Mouse (Mus musculus): ENCODE results near the gene Gabrp. TPM values are rescaled to one million over a fixed set of nuclear protein-coding genes. Genes with fewer than 3 reads are reported as not detected.

The Gabrp gene
- polyA plus RNA-seq (2014; fragmentation: Nextera tagmentation; extraction: Ambion mirVana), result 2.7 and 3.0 TPM in 2 replicates

GRCm38 (mm10) chr11:33578859-33579258, at the start of gene Gabrp:
Gene Gabrp (minus strand): TSS chr11:33578959.
- 52% methylated on average over 6 of the region's 6 CpGs for WGBS
- no peak within 1 kb of the TSS for H3K27ac ChIP-seq (replicated peaks; ENCODE audit: low read depth, low read length)
- H3K36me3 ChIP-seq (replicated peaks; ENCODE audit: control insufficient read depth, insufficient read depth, low read depth, low read length), result no peaks in the 10 kb centered on the region
- no peak within 1 kb of the TSS for H3K4me3 ChIP-seq (ENCODE audit: low read depth, low read length)
- no peak within 1 kb of the TSS for H3K9ac ChIP-seq (replicated peaks; ENCODE audit: low read length)
- DNase-seq (ENCODE audit: low spot score) (no peak), ATAC-seq (replicated peaks; ENCODE audit: insufficient number of reproducible peaks, low FRiP score, low TSS enrichment, low read depth) (no peak)
- no peaks in the 10 kb centered on the region for H3K27me3 ChIP-seq (ENCODE audit: control insufficient read depth, insufficient read depth, low read length)
- H3K4me1 ChIP-seq (ENCODE audit: control insufficient read depth, insufficient read depth, low read length), result no peaks in the 10 kb centered on the region
- H3K9me3 ChIP-seq (replicated peaks; ENCODE audit: control insufficient read depth, low read length), result no peaks in the 10 kb centered on the region
- H3K4me2 ChIP-seq (ENCODE audit: low read depth, low read length), result no peak within 1 kb of the TSS

- no peaks in the 10 kb centered on the region for H3K36me3 ChIP-seq (replicated peaks; ENCODE audit: control insufficient read depth, insufficient read depth, low read depth, low read length)
- no peaks in the 10 kb centered on the region for H3K4me1 ChIP-seq (ENCODE audit: control insufficient read depth, insufficient read depth, low read length)
- H3K4me2 ChIP-seq (ENCODE audit: low read depth, low read length), result no peak overlapping the region
- H3K9me3 ChIP-seq (replicated peaks; ENCODE audit: control insufficient read depth, low read length), result no peaks in the 10 kb centered on the region
- no peak overlapping the region for H3K27ac ChIP-seq (replicated peaks; ENCODE audit: low read depth, low read length)
- DNase-seq (ENCODE audit: low spot score), result no peak
- H3K27me3 ChIP-seq (ENCODE audit: control insufficient read depth, insufficient read depth, low read length), result no peaks in the 10 kb centered on the region
- no peak overlapping the region for H3K9ac ChIP-seq (replicated peaks; ENCODE audit: low read length)
- 83% methylated on average over 4 of the region's 4 CpGs for WGBS
- ATAC-seq (replicated peaks; ENCODE audit: insufficient number of reproducible peaks, low FRiP score, low TSS enrichment, low read depth), result no peak
- H3K4me3 ChIP-seq (ENCODE audit: low read depth, low read length), result no peak overlapping the region
Measured at GRCm38 (mm10) chr11:33627136-33627742, 48.5 kb upstream of the Gabrp start.

- H3K4me3 ChIP-seq (ENCODE audit: low read depth, low read length), result no peak overlapping the region
- H3K9ac ChIP-seq (replicated peaks; ENCODE audit: low read length), result no peak overlapping the region
- no peaks in the 10 kb centered on the region for H3K4me1 ChIP-seq (ENCODE audit: control insufficient read depth, insufficient read depth, low read length)
- H3K4me2 ChIP-seq (ENCODE audit: low read depth, low read length), result no peak overlapping the region
- ATAC-seq (replicated peaks; ENCODE audit: insufficient number of reproducible peaks, low FRiP score, low TSS enrichment, low read depth) (0 out of 2 replicates have a peak, but pooled peaks have one; percentile 52), DNase-seq (ENCODE audit: low spot score) (peak; percentile 88)
- no peaks in the 10 kb centered on the region for H3K36me3 ChIP-seq (replicated peaks; ENCODE audit: control insufficient read depth, insufficient read depth, low read depth, low read length)
- WGBS, result 7% methylated on average over 15 of the region's 15 CpGs
- no peaks in the 10 kb centered on the region for H3K9me3 ChIP-seq (replicated peaks; ENCODE audit: control insufficient read depth, low read length)
- H3K27me3 ChIP-seq (ENCODE audit: control insufficient read depth, insufficient read depth, low read length), result no peaks in the 10 kb centered on the region
- H3K27ac ChIP-seq (replicated peaks; ENCODE audit: low read depth, low read length), result no peak overlapping the region
Measured at GRCm38 (mm10) chr11:33614218-33614617, 35.5 kb upstream of the Gabrp start.

- Histone ChIP-seq H3K27ac (replicated peaks; ENCODE audit: low read depth, low read length) (no peak overlapping the region), H3K27me3 (ENCODE audit: control insufficient read depth, insufficient read depth, low read length) (no peaks in the 10 kb centered on the region), H3K4me3 (ENCODE audit: low read depth, low read length) (no peak overlapping the region), H3K36me3 (replicated peaks; ENCODE audit: control insufficient read depth, insufficient read depth, low read depth, low read length) (no peaks in the 10 kb centered on the region), H3K4me2 (ENCODE audit: low read depth, low read length) (no peak overlapping the region), H3K9me3 (replicated peaks; ENCODE audit: control insufficient read depth, low read length) (no peaks in the 10 kb centered on the region), H3K4me1 (ENCODE audit: control insufficient read depth, insufficient read depth, low read length) (no peaks in the 10 kb centered on the region), H3K9ac (replicated peaks; ENCODE audit: low read length) (no peak overlapping the region)
- DNase-seq (ENCODE audit: low spot score) (peak; percentile 15), ATAC-seq (replicated peaks; ENCODE audit: insufficient number of reproducible peaks, low FRiP score, low TSS enrichment, low read depth) (peak; percentile 80)
- WGBS, result 12% methylated on average over 3 of the region's 3 CpGs
Measured at GRCm38 (mm10) chr11:33607784-33608183, 29.0 kb upstream of the Gabrp start.

- H3K27ac ChIP-seq (replicated peaks; ENCODE audit: low read depth, low read length), result no peak overlapping the region
- H3K27me3 ChIP-seq (ENCODE audit: control insufficient read depth, insufficient read depth, low read length), result no peaks in the 10 kb centered on the region
- H3K4me2 ChIP-seq (ENCODE audit: low read depth, low read length), result no peak overlapping the region
- 66% methylated on average over 2 of the region's 2 CpGs for WGBS
- DNase-seq (ENCODE audit: low spot score) (no peak), ATAC-seq (replicated peaks; ENCODE audit: insufficient number of reproducible peaks, low FRiP score, low TSS enrichment, low read depth) (no peak)
- no peak overlapping the region for H3K9ac ChIP-seq (replicated peaks; ENCODE audit: low read length)
- no peaks in the 10 kb centered on the region for H3K36me3 ChIP-seq (replicated peaks; ENCODE audit: control insufficient read depth, insufficient read depth, low read depth, low read length)
- H3K4me3 ChIP-seq (ENCODE audit: low read depth, low read length), result no peak overlapping the region
- H3K4me1 ChIP-seq (ENCODE audit: control insufficient read depth, insufficient read depth, low read length), result no peaks in the 10 kb centered on the region
- no peaks in the 10 kb centered on the region for H3K9me3 ChIP-seq (replicated peaks; ENCODE audit: control insufficient read depth, low read length)
Measured at GRCm38 (mm10) chr11:33603174-33603573, 24.4 kb upstream of the Gabrp start.

- ATAC-seq (replicated peaks; ENCODE audit: insufficient number of reproducible peaks, low FRiP score, low TSS enrichment, low read depth) (no peak), DNase-seq (ENCODE audit: low spot score) (no peak)
- 75% methylated on average over 4 of the region's 4 CpGs for WGBS
- no peak within 1 kb of the TSS for H3K4me2 ChIP-seq (ENCODE audit: low read depth, low read length)
- H3K4me1 ChIP-seq (ENCODE audit: control insufficient read depth, insufficient read depth, low read length), result no peaks in the 10 kb centered on the region
- H3K9ac ChIP-seq (replicated peaks; ENCODE audit: low read length), result no peak within 1 kb of the TSS
- no peak within 1 kb of the TSS for H3K4me3 ChIP-seq (ENCODE audit: low read depth, low read length)
- H3K27me3 ChIP-seq (ENCODE audit: control insufficient read depth, insufficient read depth, low read length), result no peaks in the 10 kb centered on the region
- no peak within 1 kb of the TSS for H3K27ac ChIP-seq (replicated peaks; ENCODE audit: low read depth, low read length)
- no peaks in the 10 kb centered on the region for H3K36me3 ChIP-seq (replicated peaks; ENCODE audit: control insufficient read depth, insufficient read depth, low read depth, low read length)
- H3K9me3 ChIP-seq (replicated peaks; ENCODE audit: control insufficient read depth, low read length), result no peaks in the 10 kb centered on the region
Measured at GRCm38 (mm10) chr11:33598986-33599385, 20.2 kb upstream of the Gabrp start, which contains the start of gene D130052B06Rik. Gene D130052B06Rik (plus strand): TSS chr11:33599302.

GRCm38 (mm10) chr11:33596655-33597054, 17.9 kb upstream of the Gabrp start:
- Histone ChIP-seq H3K4me3 (ENCODE audit: low read depth, low read length) (no peak overlapping the region), H3K36me3 (replicated peaks; ENCODE audit: control insufficient read depth, insufficient read depth, low read depth, low read length) (no peaks in the 10 kb centered on the region), H3K4me2 (ENCODE audit: low read depth, low read length) (no peak overlapping the region), H3K9me3 (replicated peaks; ENCODE audit: control insufficient read depth, low read length) (no peaks in the 10 kb centered on the region), H3K27ac (replicated peaks; ENCODE audit: low read depth, low read length) (no peak overlapping the region), H3K27me3 (ENCODE audit: control insufficient read depth, insufficient read depth, low read length) (no peaks in the 10 kb centered on the region), H3K4me1 (ENCODE audit: control insufficient read depth, insufficient read depth, low read length) (no peaks in the 10 kb centered on the region), H3K9ac (replicated peaks; ENCODE audit: low read length) (no peak overlapping the region)
- DNase-seq (ENCODE audit: low spot score) (no peak), ATAC-seq (replicated peaks; ENCODE audit: insufficient number of reproducible peaks, low FRiP score, low TSS enrichment, low read depth) (no peak)
- WGBS, result 79% methylated on average over 4 of the region's 4 CpGs

- 86% methylated on average over 4 of the region's 4 CpGs for WGBS
- H3K27me3 ChIP-seq (ENCODE audit: control insufficient read depth, insufficient read depth, low read length), result no peaks in the 10 kb centered on the region
Measured at GRCm38 (mm10) chr11:33592826-33593225, 14.1 kb upstream of the Gabrp start.

More at GRCm38 (mm10) chr11:33592826-33593225, 14.1 kb upstream of the Gabrp start:
- H3K4me2 ChIP-seq (ENCODE audit: low read depth, low read length), result no peak overlapping the region
- H3K9ac ChIP-seq (replicated peaks; ENCODE audit: low read length), result no peak overlapping the region
- ATAC-seq (replicated peaks; ENCODE audit: insufficient number of reproducible peaks, low FRiP score, low TSS enrichment, low read depth) (no peak), DNase-seq (ENCODE audit: low spot score) (no peak)
- H3K36me3 ChIP-seq (replicated peaks; ENCODE audit: control insufficient read depth, insufficient read depth, low read depth, low read length), result no peaks in the 10 kb centered on the region
- H3K4me3 ChIP-seq (ENCODE audit: low read depth, low read length), result no peak overlapping the region
- no peaks in the 10 kb centered on the region for H3K9me3 ChIP-seq (replicated peaks; ENCODE audit: control insufficient read depth, low read length)
- no peak overlapping the region for H3K27ac ChIP-seq (replicated peaks; ENCODE audit: low read depth, low read length)
- H3K4me1 ChIP-seq (ENCODE audit: control insufficient read depth, insufficient read depth, low read length), result no peaks in the 10 kb centered on the region
